Mouse (Mus musculus) E14TG2a.4 (cell line): ENCODE data around the gene Arfip1.

Source experiments
- CTCF ChIP-seq: conservative IDR thresholded peaks from 2 replicates; pipeline ENCODE4 v1.5.1; 2014; ENCODE audit warnings: low read length
- NANOG ChIP-seq: IDR thresholded peaks from 2 replicates; pipeline ENCODE4 v1.6.1; 2014; ENCODE audit warnings: borderline replicate concordance, low read length, mixed read lengths
- POU5F1 ChIP-seq: IDR thresholded peaks from 2 replicates; pipeline ENCODE4 v1.6.1; 2014; ENCODE audit warnings: low read length, borderline replicate concordance

- TF ChIP-seq CTCF (no peak), NANOG (no peak), POU5F1 (no peak)
Measured at GRCm38 (mm10) chr3:84622026-84622425, 39.6 kb upstream of the Arfip1 start.
